8 mouse cellular contexts compared by ENCODE assay signal in genomic region chr16:5255779-5256496, GRCm38 (mm10). TPM values are rescaled to one million over a fixed set of nuclear protein-coding genes. Genes with fewer than 3 reads are reported as not detected.
DNase-seq lines count a peak whose midpoint lies in the region; ATAC-seq lines count a peak whose summit lies in the region.

TSS of gene Eef2kmt (minus strand) at chr16:5255983.

- H3K4me1 ChIP-seq in brown adipose tissue, adult 24 weeks (ENCODE audit: control insufficient read depth, insufficient read depth, insufficient read length, low read length), result peaks cover 5% of the 10 kb centered on the region; the same call in 1 of the 2 replicates
- H3K4me1 ChIP-seq in heart, embryonic 13.5 days, result peaks cover 17% of the 10 kb centered on the region
- H3K4me1 ChIP-seq in liver, embryonic 12.5 days, result peaks cover 28% of the 10 kb centered on the region
- H3K4me1 ChIP-seq in stomach, embryonic 15.5 days, result peaks cover 16% of the 10 kb centered on the region

- ATAC-seq in heart, embryonic 13.5 days (ENCODE audit: extremely low read depth, insufficient number of reproducible peaks, low FRiP score, low TSS enrichment), result peak; percentile 96
- ATAC-seq in liver, embryonic 12.5 days, result peak; percentile 93
- ATAC-seq in stomach, embryonic 15.5 days (ENCODE audit: insufficient read depth, low FRiP score, low read depth), result peak; percentile 97

- H3K27me3 ChIP-seq in heart, embryonic 13.5 days (replicated peaks), result no peaks in the 10 kb centered on the region
- H3K27me3 ChIP-seq in liver, embryonic 12.5 days (replicated peaks), result no peaks in the 10 kb centered on the region
- H3K27me3 ChIP-seq in stomach, embryonic 15.5 days (replicated peaks), result no peaks in the 10 kb centered on the region

- peak within 1 kb of the TSS; percentile 90 for H3K9ac ChIP-seq in heart, embryonic 13.5 days
- peak within 1 kb of the TSS; percentile 79 for H3K9ac ChIP-seq in liver, embryonic 12.5 days
- H3K9ac ChIP-seq in stomach, embryonic 15.5 days, result peak within 1 kb of the TSS; percentile 57

- H3K4me3 ChIP-seq in brown adipose tissue, adult 24 weeks (ENCODE audit: insufficient read depth, low read depth, low read length), result peak within 1 kb of the TSS; percentile 68
- H3K4me3 ChIP-seq in heart, embryonic 13.5 days, result peak within 1 kb of the TSS; percentile 80
- peak within 1 kb of the TSS; percentile 76 for H3K4me3 ChIP-seq in liver, embryonic 12.5 days
- peak within 1 kb of the TSS; percentile 79 for H3K4me3 ChIP-seq in stomach, embryonic 15.5 days (replicated peaks)

- no peaks in the 10 kb centered on the region for H3K9me3 ChIP-seq in heart, embryonic 13.5 days
- no peaks in the 10 kb centered on the region for H3K9me3 ChIP-seq in liver, embryonic 12.5 days (replicated peaks)
- no peaks in the 10 kb centered on the region for H3K9me3 ChIP-seq in stomach, embryonic 15.5 days

- WGBS in heart, embryonic 13.5 days, result 1% methylated on average over 56 of the region's 57 CpGs
- 2% methylated on average over 57 of the region's 57 CpGs for WGBS in liver, embryonic 12.5 days (ENCODE audit: insufficient replicate concordance)
- 1% methylated on average over 57 of the region's 57 CpGs for WGBS in stomach, embryonic 15.5 days

- H3K4me2 ChIP-seq in heart, embryonic 13.5 days, result peak within 1 kb of the TSS; percentile 87
- H3K4me2 ChIP-seq in liver, embryonic 12.5 days, result peak within 1 kb of the TSS; percentile 96
- H3K4me2 ChIP-seq in stomach, embryonic 15.5 days, result peak within 1 kb of the TSS; percentile 79

- peaks cover 11% of the 10 kb centered on the region for H3K36me3 ChIP-seq in heart, embryonic 13.5 days
- H3K36me3 ChIP-seq in liver, embryonic 12.5 days, result peaks cover 17% of the 10 kb centered on the region
- no peaks in the 10 kb centered on the region for H3K36me3 ChIP-seq in stomach, embryonic 15.5 days

- peak within 1 kb of the TSS; percentile 74 for H3K27ac ChIP-seq in brown adipose tissue, adult 24 weeks (replicated peaks; ENCODE audit: low read depth, low read length)
- peak within 1 kb of the TSS; percentile 85 for H3K27ac ChIP-seq in heart, embryonic 13.5 days (replicated peaks)
- peak within 1 kb of the TSS; percentile 73 for H3K27ac ChIP-seq in liver, embryonic 12.5 days
- peak within 1 kb of the TSS; percentile 83 for H3K27ac ChIP-seq in stomach, embryonic 15.5 days

- DNase-seq in CD4-positive, CD25-positive, alpha-beta regulatory T cell, adult 2 months (ENCODE audit: low read depth, low spot score), result peak; percentile 100
- peak; percentile 58 for DNase-seq in fat pad, adult 2 months (ENCODE audit: extremely low read depth, low read depth, low spot score)
- peak; percentile 99 for DNase-seq in kidney, postnatal 10 days
- peak; percentile 98 to 99 for DNase-seq in natural killer cell, adult 2 months (ENCODE audit: low spot score in 2 of 2)

RNA-seq across cellular contexts. Expression of gene Eef2kmt, which starts in this region (rescaled TPM):
- polyA plus RNA-seq in brown adipose tissue, adult 24 weeks (2012; ENCODE audit: insufficient read depth, insufficient read length, missing spikeins), result 29.4 and 34.0 TPM in 2 replicates
- 23.5 and 25.7 TPM in 2 replicates for polyA plus RNA-seq in heart, embryonic 13.5 days (2015; fragmentation: Nextera tagmentation; extraction: Ambion mirVana)
- polyA plus RNA-seq in liver, embryonic 12.5 days (2016; fragmentation: Nextera tagmentation; extraction: Ambion mirVana), result 16.1 and 16.5 TPM in 2 replicates
- polyA plus RNA-seq in stomach, embryonic 15.5 days (2015; fragmentation: Nextera tagmentation; extraction: Ambion mirVana), result 31.5 and 33.7 TPM in 2 replicates

Comparison
In these comparisons a context has a peak if more than half of its experiments do, and no peak if none do; other contexts are left out.
1. Peak in every context shown above with its lines: DNase-seq, ATAC-seq, H3K4me3 ChIP-seq and H3K27ac ChIP-seq.